Mouse (Mus musculus) kidney, adult 18-20 months (tissue): Measurements from ENCODE around the gene Tas1r1.

Experiments
- DNase-seq: peaks from one replicate; pipeline ENCODE4 v3.0.0; 2021

Tas1r1 gene

DNA sequence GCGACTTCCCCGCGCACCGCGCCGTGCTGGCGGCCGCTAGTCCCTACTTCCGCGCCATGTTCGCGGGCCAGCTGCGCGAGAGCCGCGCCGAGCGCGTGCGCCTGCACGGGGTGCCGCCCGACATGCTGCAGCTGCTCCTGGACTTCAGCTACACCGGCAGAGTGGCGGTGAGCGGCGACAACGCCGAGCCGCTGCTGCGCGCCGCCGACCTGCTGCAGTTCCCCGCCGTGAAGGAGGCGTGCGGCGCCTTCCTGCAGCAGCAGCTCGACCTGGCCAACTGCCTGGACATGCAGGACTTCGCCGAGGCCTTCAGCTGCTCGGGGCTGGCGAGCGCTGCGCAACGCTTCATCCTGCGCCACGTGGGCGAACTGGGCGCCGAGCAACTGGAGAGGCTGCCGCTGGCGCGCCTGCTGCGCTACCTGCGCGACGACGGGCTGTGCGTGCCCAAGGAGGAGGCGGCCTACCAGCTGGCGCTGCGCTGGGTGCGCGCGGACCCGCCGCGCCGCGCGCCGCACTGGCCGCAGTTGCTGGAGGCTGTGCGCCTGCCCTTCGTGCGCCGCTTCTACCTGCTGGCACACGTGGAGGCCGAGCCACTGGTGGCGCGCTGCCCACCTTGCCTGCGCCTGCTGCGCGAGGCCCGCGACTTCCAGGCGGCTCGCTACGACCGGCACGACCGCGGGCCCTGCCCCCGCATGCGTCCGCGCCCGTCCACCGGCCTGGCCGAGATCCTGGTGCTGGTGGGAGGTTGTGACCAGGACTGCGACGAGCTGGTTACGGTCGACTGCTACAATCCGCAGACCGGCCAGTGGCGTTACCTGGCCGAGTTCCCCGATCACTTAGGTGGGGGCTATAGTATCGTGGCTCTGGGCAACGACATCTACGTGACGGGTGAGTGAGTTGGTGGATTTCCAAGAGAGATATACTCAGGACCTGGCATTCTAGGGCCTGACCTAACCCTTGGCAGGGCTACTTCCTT, 29.0 kb downstream of the Tas1r1 start:
- no peak for DNase-seq

DNA sequence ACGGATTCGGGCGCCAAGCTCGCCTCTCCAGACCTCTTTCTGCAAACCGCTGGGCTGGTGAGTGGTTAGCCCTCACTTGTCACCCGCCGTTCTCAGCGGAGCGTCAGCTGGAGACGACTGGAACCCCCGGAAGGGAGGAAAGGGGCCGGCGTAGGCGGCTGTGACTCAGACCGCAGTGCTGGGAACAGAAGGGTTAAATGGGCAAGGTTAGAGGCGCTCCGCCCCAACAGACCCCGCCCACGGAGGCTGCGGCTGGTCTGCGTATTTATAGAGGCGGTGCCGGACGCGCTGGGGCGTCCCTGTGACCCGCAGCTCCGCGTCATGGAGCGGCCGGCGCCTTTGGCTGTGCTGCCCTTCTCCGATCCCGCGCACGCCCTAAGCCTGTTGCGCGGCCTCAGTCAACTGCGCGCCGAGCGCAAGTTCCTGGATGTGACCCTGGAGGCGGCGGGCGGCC, 29.7 kb downstream of the Tas1r1 start, which contains the start of gene Klhl21:
TSS of gene Klhl21 (plus strand) at position 182 of the 454 bp plus-strand sequence.
- peak; percentile 97 for DNase-seq

DNA sequence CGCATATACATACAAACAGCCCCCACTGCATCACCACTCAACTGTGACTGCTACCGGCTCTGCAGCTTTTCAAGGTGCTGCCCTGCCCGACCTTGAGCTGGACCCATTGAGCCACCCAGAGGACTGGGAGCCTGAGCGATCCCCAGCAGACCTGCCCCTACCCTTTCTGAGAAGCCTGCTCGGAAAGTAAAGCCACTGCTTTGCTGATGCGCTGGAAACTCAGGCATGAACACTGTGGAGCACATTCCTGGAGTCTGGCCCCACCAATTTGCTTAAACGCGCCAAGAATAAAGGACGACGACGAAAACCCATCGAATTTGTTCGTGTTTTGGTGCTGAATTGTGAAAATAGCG, 30.2 kb downstream of the Tas1r1 start:
- DNase-seq = peak; percentile 46

DNA sequence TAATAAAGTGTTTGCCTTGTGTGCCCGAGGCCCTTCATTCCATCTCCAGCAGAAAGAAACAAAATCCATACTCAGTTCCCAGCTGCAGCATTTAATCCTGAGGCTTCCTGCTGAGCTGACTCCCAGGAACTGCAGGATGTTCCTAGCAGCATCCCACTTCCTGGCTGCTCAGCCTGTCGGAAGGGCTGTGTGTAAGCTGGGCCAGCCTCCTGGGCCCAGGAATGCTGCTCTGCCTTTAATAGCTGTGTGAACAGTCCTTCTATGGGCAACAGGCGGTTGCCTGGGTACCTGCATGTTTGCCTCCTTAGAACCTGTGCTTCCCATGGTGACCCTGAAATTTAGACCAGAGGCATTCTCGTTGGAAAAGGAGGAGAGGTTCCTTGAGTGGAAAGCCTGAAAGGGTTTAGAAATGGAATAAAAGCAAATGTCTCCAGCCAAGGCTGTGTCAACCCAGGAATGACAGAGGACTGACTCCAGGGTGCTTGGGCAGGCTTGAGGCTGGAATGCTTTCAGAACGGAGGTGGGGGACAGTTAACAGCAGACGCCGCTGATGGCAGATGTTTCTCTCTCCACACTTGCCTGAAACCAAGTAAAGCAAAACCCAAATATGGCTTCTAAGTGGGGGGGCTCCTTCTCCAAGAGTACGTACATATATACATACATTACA, 30.8 kb downstream of the Tas1r1 start:
- peak; percentile 50 for DNase-seq

DNA sequence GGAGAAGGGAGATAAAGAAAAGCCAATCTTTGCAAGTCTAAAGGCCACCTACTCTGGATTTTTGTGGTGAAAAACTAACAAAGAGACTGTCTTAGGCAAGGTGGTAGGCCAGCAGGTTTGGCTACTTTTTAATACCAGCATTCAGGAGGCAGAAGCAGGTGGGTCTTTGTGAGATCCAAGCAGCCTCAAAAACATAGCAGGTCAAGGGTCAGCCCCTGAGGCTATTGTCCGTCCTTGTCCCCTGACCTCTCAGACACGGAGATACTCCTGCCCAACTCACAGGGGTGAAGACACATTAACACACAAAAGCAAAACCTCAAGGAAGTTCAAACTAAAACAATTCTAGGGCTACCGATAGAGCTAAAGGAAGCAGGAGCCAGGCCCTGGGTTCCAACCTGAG, 31.6 kb downstream of the Tas1r1 start:
- no peak for DNase-seq

DNA sequence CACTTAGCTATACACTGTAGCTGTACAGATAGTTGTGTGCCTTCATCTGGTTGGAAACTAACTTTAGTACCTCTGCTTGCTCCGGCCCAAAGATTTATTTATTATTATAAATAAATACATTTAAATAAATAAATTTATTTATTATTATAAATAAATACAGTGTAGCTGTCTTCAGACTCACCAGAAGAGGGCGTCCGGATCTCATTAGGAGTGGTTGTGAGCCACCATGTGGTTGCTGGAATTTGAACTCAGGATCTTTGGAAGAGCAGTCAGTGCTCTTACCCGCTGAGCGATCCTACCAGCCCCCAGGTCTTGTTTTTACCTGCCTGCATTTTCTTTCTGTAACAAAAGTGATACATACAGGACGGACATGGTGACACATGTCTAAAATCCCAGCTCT, 32.2 kb downstream of the Tas1r1 start:
- no peak for DNase-seq

DNA sequence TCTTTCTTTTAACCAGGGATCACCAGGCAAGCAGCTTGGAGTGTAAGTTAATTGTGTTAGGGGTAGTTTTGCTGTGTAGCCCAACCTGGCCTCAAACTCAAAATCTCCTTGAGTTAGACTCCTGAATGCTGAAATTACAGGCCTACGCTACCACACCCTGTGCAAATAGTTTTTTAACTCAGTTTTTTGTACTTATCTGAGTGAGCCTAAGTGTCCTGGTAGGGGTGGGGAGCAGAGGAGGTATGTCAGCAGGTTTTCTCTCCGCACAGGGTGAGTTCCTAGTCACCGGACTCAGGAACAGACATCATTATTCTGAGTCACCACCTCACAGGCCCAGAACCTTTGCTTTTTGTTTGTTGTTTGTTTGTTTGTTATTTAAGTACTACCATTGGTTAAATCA, 36.3 kb downstream of the Tas1r1 start:
- DNase-seq = no peak

DNA sequence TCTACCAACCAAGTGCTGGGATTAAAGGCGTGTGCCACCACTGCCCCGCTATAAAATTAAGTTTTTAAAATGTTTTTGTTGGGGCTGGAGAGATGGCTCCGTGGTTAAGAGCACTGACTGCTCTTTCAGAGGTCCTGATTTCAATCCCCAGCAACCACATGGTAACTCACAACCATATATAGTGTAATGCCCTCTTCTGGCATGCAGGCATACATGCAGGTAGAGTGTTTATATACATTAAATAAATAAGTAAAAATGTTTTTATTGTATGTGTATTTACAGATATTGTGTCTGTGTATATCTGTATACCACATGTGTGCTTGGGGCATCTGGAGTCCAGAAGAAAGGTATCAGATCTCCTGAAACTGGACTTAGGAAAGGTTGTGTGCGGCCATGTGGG, 37.0 kb downstream of the Tas1r1 start:
- no peak for DNase-seq

DNA sequence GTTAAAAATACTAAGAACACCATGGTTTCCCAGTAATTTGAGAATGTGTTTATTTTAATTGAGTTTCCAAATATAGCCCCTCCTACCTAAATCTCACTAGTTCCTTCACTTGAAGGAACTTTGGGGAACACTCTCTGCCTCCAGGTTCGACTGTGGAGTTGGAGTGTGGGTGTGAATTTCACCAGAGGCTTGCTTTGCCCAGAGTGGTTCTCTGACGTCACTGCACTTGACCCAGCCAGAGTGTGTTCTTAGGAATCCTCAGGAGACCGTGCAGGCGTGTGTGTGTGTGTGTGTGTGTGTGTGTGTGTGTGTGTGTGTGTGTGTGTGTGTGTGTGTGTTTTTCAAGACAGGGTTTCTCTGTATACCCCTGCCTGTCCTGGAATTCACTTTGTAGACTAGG, 37.5 kb downstream of the Tas1r1 start:
- no peak for DNase-seq

DNA sequence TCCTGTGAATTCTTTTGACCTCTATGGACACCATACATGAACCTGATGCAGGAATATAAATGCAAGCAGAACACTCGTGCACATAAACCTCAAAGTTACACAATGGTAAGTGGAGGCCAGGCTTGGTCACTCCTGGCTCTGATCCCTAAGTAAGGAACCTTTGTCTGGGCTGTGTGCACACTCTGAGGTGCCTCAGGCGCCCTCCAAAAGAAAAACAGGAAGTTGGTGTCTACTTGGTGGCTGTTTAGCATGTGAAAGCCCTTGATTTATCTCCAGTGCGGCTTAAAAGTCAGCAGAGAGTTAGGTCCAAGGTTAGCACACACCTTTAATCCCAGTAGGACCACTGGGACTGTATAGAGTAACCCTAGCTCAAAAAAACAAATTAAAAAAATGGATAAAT, 38.9 kb downstream of the Tas1r1 start:
- DNase-seq = no peak

DNA sequence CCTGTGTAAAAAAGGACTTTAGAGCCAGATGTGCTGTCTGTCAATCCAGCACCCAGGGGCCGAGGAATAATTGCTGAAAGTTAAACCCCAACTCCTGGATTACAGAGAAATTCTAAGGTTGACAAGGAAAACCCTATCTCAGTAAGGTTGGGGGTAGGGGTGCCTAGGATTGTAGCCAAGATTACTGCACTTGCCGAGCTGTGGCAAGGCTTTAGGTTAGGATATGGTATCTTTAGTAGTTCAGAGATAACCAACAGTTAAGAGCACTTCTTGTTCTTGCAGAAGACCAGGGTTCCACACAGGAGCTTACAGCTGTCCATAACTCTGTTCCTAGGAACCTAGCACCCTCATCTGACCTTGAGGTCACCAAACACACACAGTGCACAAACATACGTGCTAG, 40.7 kb downstream of the Tas1r1 start:
- no peak for DNase-seq

DNA sequence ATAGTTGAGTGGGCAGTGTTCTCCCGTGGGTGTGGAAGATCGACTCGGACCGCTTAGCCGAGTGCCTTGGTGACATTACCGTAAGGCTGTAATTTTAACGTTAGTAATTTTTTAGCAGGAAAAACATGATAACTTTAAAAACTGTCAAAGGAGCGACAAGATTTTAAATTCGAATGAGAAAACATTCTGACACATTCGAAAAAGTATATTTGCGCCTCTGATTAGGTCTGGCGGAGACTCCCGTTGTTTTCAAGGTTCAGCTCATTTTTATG, 41.5 kb downstream of the Tas1r1 start:
- no peak for DNase-seq

DNA sequence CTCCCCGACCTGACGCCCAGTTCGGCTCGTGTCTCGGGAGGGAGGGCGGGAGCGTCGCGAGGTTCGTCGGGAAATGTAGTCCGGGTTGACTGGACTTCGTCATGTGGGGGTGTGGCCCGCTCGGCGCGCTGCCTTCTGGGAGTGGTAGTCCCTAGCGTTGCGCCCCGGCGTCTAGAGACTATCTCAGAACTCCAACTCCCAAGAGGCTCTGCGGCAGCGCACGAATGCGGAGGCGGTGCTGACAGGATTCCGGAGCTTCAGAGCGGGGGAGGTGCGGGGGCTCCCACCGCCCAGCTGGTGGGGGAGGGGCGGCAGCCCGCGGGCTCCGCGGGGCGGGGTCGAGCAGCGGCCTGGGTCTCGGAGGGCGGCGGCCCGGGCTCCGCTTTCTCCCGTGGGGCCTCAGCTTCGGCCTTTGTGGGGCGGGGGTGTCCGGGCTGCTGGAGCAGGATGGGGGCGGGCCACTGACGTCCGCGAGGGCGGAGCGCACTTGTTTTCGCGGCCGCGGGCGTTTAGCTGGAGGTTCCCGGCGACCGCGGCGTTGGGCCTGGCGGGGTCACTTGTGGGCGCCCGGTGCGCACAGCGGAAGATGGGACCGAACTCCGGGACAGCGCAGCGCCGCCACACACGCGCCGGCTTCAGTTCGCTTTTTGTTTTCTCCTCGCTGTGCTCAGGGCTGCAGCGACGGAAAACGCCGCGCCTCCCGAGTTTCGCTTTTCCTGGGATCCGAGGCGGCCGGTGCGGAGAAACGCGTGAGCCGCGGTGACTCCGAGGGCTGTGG, 42.0 kb downstream of the Tas1r1 start, which contains the start of gene Phf13:
TSS of gene Phf13 (minus strand) at position 86 of the 778 bp plus-strand sequence.
- peak; percentile 99 for DNase-seq

DNA sequence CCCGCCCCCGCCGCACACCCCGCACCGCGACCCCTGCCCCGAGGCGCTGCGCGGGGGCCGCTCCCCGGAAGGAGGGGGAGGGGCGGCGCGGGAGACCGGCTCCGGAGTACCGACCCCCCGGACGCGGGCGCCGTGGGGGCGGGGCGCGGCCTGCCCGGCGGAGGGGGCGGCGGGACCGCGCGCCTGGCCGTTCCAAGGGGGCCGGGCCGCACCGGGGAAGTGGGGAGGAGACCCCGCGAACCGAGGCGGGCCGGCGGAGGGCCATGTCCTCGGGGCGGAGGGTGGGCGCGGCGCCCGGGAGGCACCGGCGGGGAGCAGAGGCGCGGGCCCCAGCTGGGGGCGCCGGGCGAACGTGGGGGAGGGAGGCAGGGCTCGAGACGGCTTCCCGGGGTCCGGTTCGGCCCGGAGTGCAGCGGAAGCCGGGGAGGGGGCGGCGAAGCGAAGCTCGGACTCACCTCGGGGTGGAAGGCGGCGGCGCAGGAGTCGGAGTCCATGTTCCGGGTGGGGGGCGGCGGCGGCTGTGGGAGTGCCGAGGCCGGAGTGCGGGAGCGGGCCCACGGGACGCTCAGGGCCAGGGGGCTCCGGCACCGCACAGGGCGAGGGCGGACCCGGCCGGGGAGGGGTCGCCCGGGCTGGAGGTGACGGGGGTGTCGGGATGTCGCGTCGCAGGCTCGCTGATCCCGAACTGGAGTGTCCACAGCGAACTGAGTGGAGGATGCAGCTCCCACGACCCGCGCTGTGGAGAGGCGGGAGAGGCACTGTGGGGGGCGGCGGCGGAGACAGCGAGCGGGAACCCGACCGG, 42.8 kb downstream of the Tas1r1 start:
- no peak for DNase-seq

DNA sequence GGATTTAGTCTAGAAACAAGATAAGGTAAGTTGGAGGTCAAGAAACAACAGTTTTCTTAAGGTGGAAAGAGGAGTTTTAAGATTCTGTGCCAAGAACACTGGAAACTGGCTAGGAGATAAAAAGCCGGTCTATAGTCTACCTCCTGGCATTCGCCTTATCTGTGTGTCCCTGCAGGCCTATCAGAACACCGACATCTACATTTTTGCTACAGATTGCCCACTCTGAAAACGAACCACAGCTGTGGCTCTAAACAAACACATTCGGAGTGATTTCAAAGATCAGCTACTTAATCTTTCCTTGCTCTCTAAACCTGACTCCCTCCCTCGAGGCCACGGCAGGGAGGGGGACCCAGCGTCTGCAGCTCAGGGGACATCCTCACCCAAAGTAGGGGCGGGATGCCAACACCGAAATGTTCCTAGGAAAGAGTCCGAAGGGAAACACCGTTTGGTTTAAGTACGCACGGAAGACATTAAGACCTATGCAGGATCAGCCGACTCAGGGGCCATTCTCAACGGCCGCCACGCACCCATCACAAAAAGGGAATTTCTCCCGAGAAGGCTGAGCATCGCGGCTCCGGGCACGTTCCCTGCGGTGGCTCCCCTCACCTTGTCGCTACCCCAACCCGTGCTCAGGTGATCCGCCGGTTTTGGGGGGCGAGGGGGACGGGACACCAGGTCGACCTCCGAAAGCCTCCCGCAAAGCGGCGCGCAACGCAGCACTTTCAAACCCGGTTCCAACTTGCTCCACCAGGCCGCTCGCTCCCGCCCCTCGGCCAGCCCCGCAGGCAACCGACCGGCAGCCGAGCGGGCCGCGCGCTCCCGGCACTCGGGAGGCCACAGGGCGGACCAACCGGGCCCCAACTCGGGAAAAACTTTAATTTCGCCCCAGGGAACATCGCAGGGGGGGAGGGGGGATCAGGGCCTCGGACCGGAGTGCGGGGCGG, 43.9 kb downstream of the Tas1r1 start:
- DNase-seq = peak; percentile 50

DNA sequence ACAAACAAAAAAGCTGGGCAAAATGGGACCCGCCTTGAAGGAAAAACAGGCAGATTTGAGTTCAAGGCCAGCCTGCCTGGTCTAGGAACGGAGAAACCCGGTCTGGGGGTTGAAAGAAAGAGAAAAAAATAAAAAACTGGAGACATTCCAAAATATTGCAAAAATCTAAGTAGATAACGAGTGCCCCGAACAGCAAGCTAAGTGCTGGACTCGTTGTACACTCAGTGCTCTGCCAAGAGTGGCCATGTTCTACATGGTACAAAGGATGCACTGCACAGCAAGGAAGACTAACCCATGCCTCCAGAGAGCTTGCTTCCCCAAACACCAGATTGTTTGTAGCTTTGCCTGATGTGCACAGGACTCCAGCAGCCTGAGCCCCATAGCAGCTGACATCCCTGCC, 45.3 kb downstream of the Tas1r1 start:
- no peak for DNase-seq

DNA sequence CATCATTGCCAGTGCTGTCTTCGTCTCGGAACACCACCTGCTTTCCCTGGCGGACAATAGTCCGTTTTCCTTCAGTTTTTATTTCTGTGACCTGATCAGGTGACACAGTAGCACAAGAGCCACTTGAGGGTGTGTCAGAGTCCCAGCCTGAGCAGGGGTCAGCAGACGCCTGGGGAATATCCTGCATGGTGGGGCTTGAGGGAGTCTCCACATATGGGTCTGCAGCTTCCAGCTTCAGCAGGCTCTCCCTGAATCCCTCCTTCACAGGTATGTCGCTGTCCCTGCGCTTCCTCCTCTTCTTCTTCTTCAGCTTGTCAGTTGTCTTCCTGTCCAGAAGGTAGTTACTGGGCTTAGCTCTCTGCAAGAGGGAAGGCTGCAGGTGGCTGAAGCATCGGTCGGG, 46.3 kb downstream of the Tas1r1 start:
- no peak for DNase-seq

DNA sequence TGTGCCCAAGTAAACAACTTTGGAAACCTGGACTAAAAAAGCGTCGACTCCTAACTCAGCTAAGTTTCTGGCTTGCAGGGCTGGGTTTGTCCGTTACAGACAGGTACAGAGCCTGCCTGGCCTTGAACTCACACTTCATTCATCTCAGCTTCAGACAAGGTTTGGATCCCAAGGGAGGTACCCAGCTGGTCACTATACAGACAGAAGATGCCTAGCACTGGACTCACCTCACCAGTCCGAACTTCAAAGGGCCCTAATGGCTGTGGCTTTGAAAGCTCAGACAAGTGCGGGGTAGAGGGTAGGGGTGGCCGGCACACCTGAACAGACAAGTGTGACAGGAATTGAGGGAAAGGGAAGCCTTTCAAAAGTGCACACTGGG, 49.3 kb downstream of the Tas1r1 start:
- no peak for DNase-seq

DNA sequence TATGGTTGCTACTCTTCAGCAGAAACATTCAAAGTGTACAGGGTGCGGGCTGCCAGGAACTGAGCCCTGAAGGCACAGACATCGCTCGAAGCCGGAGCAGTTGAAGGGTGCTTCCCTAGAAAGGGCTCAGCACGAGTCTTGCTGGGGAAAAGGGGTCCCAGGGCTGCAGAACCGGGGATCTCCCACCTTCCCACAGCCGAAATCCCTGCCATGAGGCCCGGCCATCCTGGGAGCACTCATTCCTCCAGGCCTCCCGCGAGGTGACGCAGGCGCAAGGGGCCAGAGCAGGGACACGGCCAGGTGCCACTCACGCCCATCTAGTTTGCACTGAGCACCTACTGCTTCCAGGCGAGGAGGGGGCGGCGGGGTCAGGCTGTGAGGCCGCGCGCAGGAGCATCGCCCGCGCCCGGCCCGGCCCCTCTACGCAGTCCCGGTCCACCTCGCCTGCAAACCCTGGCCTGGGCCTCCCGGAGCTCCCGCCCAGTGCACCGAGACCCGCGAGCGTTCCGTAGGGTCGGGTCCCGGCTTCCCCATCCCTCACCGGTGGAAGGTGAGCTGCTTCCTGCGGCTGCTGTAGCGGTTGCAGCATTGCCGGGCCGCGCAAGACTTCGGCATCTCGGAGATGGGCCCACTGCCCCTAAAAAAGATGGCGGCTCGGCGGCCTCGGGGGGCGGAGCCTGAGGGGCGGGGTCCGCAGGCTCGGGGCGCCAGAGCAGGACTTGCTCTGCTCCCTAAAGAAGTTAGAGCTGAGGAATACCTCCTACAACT, 49.8 kb downstream of the Tas1r1 start, which contains the start of gene Thap3:
TSS of gene Thap3 (minus strand) at position 656 of the 768 bp plus-strand sequence.
- peak; percentile 93 for DNase-seq

DNA sequence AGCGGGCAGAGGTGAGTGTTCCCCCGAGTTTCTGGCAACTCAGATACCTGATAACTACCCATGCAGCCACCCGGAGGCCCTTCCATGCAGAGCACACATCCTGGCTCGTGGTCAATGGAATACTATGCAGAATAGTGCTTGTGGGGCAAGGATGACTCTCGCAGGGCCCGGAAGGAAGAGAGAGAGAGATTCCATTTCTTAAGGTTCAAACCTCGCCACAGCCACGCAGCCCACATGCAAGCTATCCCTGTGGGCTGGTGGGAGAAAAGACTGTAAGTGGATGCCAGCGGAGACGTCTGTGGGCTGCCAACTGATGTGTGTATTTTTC, 50.4 kb downstream of the Tas1r1 start:
- DNase-seq = peak; percentile 15

DNA sequence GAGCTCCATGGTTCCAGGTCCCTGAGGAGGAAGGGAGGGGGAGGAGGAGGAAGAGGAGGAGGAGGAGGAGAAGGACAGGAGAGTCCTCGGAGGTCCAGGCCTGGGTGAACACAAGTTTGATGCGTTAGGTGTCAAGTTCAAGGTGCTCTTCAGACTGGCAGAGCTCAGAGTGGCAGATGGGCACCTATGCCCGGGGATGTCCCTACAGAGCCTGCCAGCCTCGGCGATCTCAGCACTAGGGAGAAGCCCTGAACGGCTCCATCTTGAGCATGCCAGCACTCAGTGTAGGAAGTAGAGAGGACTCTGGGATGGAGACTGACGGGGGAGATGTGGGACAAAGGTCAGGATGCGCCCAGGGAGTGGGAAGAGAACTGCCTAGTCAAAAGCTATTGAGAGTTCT, 51.7 kb downstream of the Tas1r1 start:
- DNase-seq = no peak
